10 mouse cellular contexts compared by ENCODE assay signal in the genomic region with DNA sequence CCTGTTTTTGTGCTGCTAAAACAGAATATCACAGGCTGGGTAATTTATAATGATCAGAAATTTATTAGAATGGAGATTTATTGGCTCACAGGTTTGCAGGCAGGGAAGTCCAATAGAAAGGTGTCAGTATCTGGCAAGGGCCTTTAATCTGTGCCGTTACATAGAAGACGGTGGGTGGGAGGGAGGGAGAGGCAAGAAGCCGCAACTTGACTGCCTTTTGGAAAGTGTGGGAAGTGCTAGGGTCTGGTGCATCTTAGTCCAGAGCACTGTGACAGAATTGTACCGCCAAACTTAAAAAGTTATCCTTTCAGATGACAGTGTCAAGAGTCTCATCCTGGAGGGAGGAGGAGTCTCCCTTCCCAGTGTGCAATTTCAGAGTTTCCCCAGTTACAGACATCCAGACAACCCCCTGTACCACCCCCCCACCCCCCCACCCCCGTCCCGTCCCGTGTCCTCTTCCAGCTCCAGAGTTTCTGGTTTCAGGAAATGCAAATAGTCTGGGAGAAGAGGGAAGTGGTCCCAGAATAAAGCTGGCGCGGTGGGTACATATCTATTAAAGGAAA.
DNase-seq lines count a peak whose midpoint lies in the region; ATAC-seq and TF ChIP-seq lines count a peak whose summit lies in the region.
"Had no signal": no experiment of that assay in that cellular context is flagged by ENCODE, and none has a peak within 500 bp of the region (broad histone marks: within the 10 kb centered on the region; RNA-seq: fewer than 3 reads in every experiment).

No protein-coding gene starts in this region.

- H3K9ac ChIP-seq in intestine, embryonic 15.5 days = no peak overlapping the region
- H3K9ac ChIP-seq in intestine, postnatal 0 days (ENCODE audit: low read depth, low read length) = no peak overlapping the region
- no peak overlapping the region for H3K9ac ChIP-seq in embryonic facial prominence, embryonic 11.5 days (replicated peaks; ENCODE audit: low read length)
- H3K9ac ChIP-seq in forebrain, embryonic 15.5 days (replicated peaks) = no peak overlapping the region
- no peak overlapping the region for H3K9ac ChIP-seq in midbrain, embryonic 11.5 days (ENCODE audit: low read length)
- no peak overlapping the region for H3K9ac ChIP-seq in liver, embryonic 12.5 days
- H3K9ac ChIP-seq: liver, embryonic 15.5 days had no signal

- no peak for ATAC-seq in intestine, embryonic 15.5 days
- no peak for ATAC-seq in intestine, postnatal 0 days
- no peak for ATAC-seq in embryonic facial prominence, embryonic 11.5 days (replicated peaks; ENCODE audit: insufficient number of reproducible peaks, low FRiP score, low TSS enrichment, low read depth)
- peak; percentile 57 for ATAC-seq in forebrain, embryonic 15.5 days (replicated peaks)
- 0 out of 2 replicates have a peak, but pooled peaks have one; percentile 41 for ATAC-seq in midbrain, embryonic 11.5 days (ENCODE audit: low FRiP score)
- no peak for ATAC-seq in granulocyte monocyte progenitor cell, adult 5-6 weeks (replicated peaks; ENCODE audit: poor library complexity, severe bottlenecking)
- no peak for ATAC-seq in liver, embryonic 12.5 days

- H3K9me3 ChIP-seq in intestine, embryonic 15.5 days = no peaks in the 10 kb centered on the region
- H3K9me3 ChIP-seq in intestine, postnatal 0 days (ENCODE audit: control insufficient read depth) = no peaks in the 10 kb centered on the region
- H3K9me3 ChIP-seq in embryonic facial prominence, embryonic 11.5 days (replicated peaks; ENCODE audit: control insufficient read depth, low read length) = no peaks in the 10 kb centered on the region
- no peaks in the 10 kb centered on the region for H3K9me3 ChIP-seq in forebrain, embryonic 15.5 days
- no peaks in the 10 kb centered on the region for H3K9me3 ChIP-seq in midbrain, embryonic 11.5 days (ENCODE audit: control insufficient read depth, low read length)
- H3K9me3 ChIP-seq in liver, embryonic 12.5 days (replicated peaks) = no peaks in the 10 kb centered on the region
- H3K9me3 ChIP-seq: liver, embryonic 15.5 days had no signal

- WGBS in intestine, embryonic 15.5 days = 31% methylated on average over 9 of the region's 9 CpGs
- WGBS in intestine, postnatal 0 days = 46% methylated on average over 9 of the region's 9 CpGs
- 11% methylated on average over 9 of the region's 9 CpGs for WGBS in embryonic facial prominence, embryonic 11.5 days
- WGBS in forebrain, embryonic 15.5 days = 12% methylated on average over 9 of the region's 9 CpGs
- 16% methylated on average over 9 of the region's 9 CpGs for WGBS in midbrain, embryonic 11.5 days
- WGBS in liver, embryonic 12.5 days (ENCODE audit: insufficient replicate concordance) = 20% methylated on average over 9 of the region's 9 CpGs

- H3K4me2 ChIP-seq in intestine, embryonic 15.5 days (replicated peaks) = 0 out of 2 replicates have a peak overlapping the region, but pooled peaks have one; percentile 11
- no peak overlapping the region for H3K4me2 ChIP-seq in intestine, postnatal 0 days (replicated peaks; ENCODE audit: low read depth)
- H3K4me2 ChIP-seq in embryonic facial prominence, embryonic 11.5 days (ENCODE audit: low read depth, low read length) = peak overlapping the region; percentile 3; the same call in 1 of the 2 replicates
- peak overlapping the region; percentile 44 for H3K4me2 ChIP-seq in forebrain, embryonic 15.5 days (replicated peaks)
- peak overlapping the region; percentile 44 for H3K4me2 ChIP-seq in midbrain, embryonic 11.5 days
- no peak overlapping the region for H3K4me2 ChIP-seq in liver, embryonic 12.5 days
- H3K4me2 ChIP-seq: liver, embryonic 15.5 days had no signal

- H3K27me3 ChIP-seq in intestine, embryonic 15.5 days (replicated peaks) = no peaks in the 10 kb centered on the region
- no peaks in the 10 kb centered on the region for H3K27me3 ChIP-seq in intestine, postnatal 0 days (replicated peaks; ENCODE audit: control insufficient read depth, insufficient read depth, low read length)
- no peaks in the 10 kb centered on the region for H3K27me3 ChIP-seq in embryonic facial prominence, embryonic 11.5 days (ENCODE audit: control insufficient read depth, insufficient read depth, low read length)
- H3K27me3 ChIP-seq in forebrain, embryonic 15.5 days = no peaks in the 10 kb centered on the region
- H3K27me3 ChIP-seq in midbrain, embryonic 11.5 days (ENCODE audit: control insufficient read depth, insufficient read depth, low read length) = no peaks in the 10 kb centered on the region; the same call in 1 of the 2 replicates
- H3K27me3 ChIP-seq in liver, embryonic 12.5 days (replicated peaks) = peaks cover 10% of the 10 kb centered on the region; the same call in 1 of the 2 replicates
- H3K27me3 ChIP-seq: liver, embryonic 15.5 days had no signal

- peak; percentile 42 for DNase-seq in embryonic facial prominence, embryonic 11.5 days (ENCODE audit: low spot score)
- no peak for DNase-seq in midbrain, embryonic 11.5 days (ENCODE audit: low spot score, missing footprints)
- DNase-seq in right cerebral cortex, postnatal 10 days (ENCODE audit: low spot score in 2 of 2) = no peak
- DNase-seq: gastrocnemius, postnatal 25 days had no signal

- H3K36me3 ChIP-seq in intestine, embryonic 15.5 days = no peaks in the 10 kb centered on the region
- H3K36me3 ChIP-seq in intestine, postnatal 0 days (ENCODE audit: control insufficient read depth, insufficient read depth) = no peaks in the 10 kb centered on the region
- no peaks in the 10 kb centered on the region for H3K36me3 ChIP-seq in embryonic facial prominence, embryonic 11.5 days (replicated peaks; ENCODE audit: control insufficient read depth, insufficient read depth, low read depth, low read length)
- no peaks in the 10 kb centered on the region for H3K36me3 ChIP-seq in forebrain, embryonic 15.5 days
- H3K36me3 ChIP-seq in midbrain, embryonic 11.5 days (ENCODE audit: control insufficient read depth, insufficient read depth, low read length) = no peaks in the 10 kb centered on the region
- H3K36me3 ChIP-seq in liver, embryonic 12.5 days = no peaks in the 10 kb centered on the region
- H3K36me3 ChIP-seq: liver, embryonic 15.5 days had no signal

- no peak overlapping the region for H3K27ac ChIP-seq in intestine, embryonic 15.5 days
- H3K27ac ChIP-seq in intestine, postnatal 0 days (ENCODE audit: low read depth, low read length) = no peak overlapping the region
- no peak overlapping the region for H3K27ac ChIP-seq in embryonic facial prominence, embryonic 11.5 days (replicated peaks; ENCODE audit: low read depth, low read length)
- no peak overlapping the region for H3K27ac ChIP-seq in forebrain, embryonic 15.5 days (replicated peaks)
- H3K27ac ChIP-seq in midbrain, embryonic 11.5 days (ENCODE audit: low read depth, low read length) = no peak overlapping the region
- no peak overlapping the region for H3K27ac ChIP-seq in liver, embryonic 12.5 days
- H3K27ac ChIP-seq: liver, embryonic 15.5 days had no signal

- no peak overlapping the region for H3K4me3 ChIP-seq in intestine, embryonic 15.5 days (replicated peaks)
- no peak overlapping the region for H3K4me3 ChIP-seq in intestine, postnatal 0 days (ENCODE audit: low read depth, low read length)
- H3K4me3 ChIP-seq in embryonic facial prominence, embryonic 11.5 days (ENCODE audit: low read depth, low read length) = no peak overlapping the region
- H3K4me3 ChIP-seq in forebrain, embryonic 15.5 days = peak overlapping the region; percentile 21
- H3K4me3 ChIP-seq in midbrain, embryonic 11.5 days (ENCODE audit: low read depth, low read length) = no peak overlapping the region
- H3K4me3 ChIP-seq in liver, embryonic 12.5 days = no peak overlapping the region
- H3K4me3 ChIP-seq: liver, embryonic 15.5 days had no signal

- no peak for TF ChIP-seq CTCF in intestine, postnatal 0 days (IDR thresholded peaks at IDR 0.05; ENCODE audit: low read depth)

- H3K4me1 ChIP-seq in intestine, embryonic 15.5 days (replicated peaks) = no peaks in the 10 kb centered on the region; the same call in 1 of the 2 replicates
- no peaks in the 10 kb centered on the region for H3K4me1 ChIP-seq in intestine, postnatal 0 days (replicated peaks; ENCODE audit: control insufficient read depth, insufficient read depth, low read length)
- H3K4me1 ChIP-seq in embryonic facial prominence, embryonic 11.5 days (ENCODE audit: control insufficient read depth, insufficient read depth, low read length) = no peaks in the 10 kb centered on the region
- H3K4me1 ChIP-seq in forebrain, embryonic 15.5 days = peaks cover 9% of the 10 kb centered on the region
- H3K4me1 ChIP-seq in midbrain, embryonic 11.5 days (ENCODE audit: control insufficient read depth, insufficient read depth, low read length) = peaks cover 7% of the 10 kb centered on the region; the same call in 1 of the 2 replicates
- no peaks in the 10 kb centered on the region for H3K4me1 ChIP-seq in liver, embryonic 12.5 days
- H3K4me1 ChIP-seq: liver, embryonic 15.5 days had no signal

Comparison
In these comparisons a context has a peak if more than half of its experiments do, and no peak if none do; other contexts are left out.
1. H3K4me2 ChIP-seq: peak in intestine, embryonic 15.5 days (single experiment), embryonic facial prominence, embryonic 11.5 days (single experiment), forebrain, embryonic 15.5 days (single experiment) and midbrain, embryonic 11.5 days (single experiment); none in intestine, postnatal 0 days (single experiment) and liver, embryonic 12.5 days (single experiment).
2. ATAC-seq: peak in forebrain, embryonic 15.5 days (single experiment) and midbrain, embryonic 11.5 days (single experiment); none in intestine, embryonic 15.5 days (single experiment), intestine, postnatal 0 days (single experiment), embryonic facial prominence, embryonic 11.5 days (single experiment), granulocyte monocyte progenitor cell, adult 5-6 weeks (single experiment) and liver, embryonic 12.5 days (single experiment).